In the genomic region with DNA sequence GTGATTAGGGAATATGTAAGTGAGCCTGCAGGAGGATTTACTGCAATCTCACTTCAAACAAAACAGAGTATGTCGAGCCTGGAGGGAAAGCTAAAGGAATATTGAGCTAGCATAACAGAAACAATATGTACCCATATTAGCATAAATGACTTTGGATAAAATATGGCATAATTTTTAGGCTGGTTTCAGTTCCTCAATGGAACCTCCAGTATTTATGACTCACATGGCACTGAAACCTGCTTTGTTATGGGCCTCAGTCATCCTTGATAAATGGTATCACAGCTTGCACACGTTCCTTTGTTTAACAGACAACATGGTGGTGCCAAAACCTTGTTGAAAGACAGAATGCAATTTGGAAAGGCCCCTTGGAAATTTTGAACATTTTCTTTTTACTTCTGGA, we compare ENCODE assay signal across 24 mouse cellular contexts.
"Had no signal": no experiment of that assay in that cellular context is flagged by ENCODE, and none has a peak within 500 bp of the region (broad histone marks: within the 10 kb centered on the region; RNA-seq: fewer than 3 reads in every experiment).

No protein-coding gene starts in this region.

- H3K4me1 ChIP-seq: heart, embryonic 10.5 days; heart, embryonic 12.5 days; hindbrain, embryonic 10.5 days; hindbrain, embryonic 12.5 days; intestine, embryonic 15.5 days; limb, embryonic 10.5 days; limb, embryonic 12.5 days had no signal

- H3K36me3 ChIP-seq: heart, embryonic 10.5 days; heart, embryonic 12.5 days; hindbrain, embryonic 10.5 days; hindbrain, embryonic 12.5 days; intestine, embryonic 15.5 days; limb, embryonic 10.5 days; limb, embryonic 12.5 days had no signal

- H3K27ac ChIP-seq: heart, embryonic 10.5 days; hindbrain, embryonic 10.5 days; hindbrain, embryonic 12.5 days; hindbrain, embryonic 14.5 days; intestine, embryonic 15.5 days; layer of hippocampus, adult 2 months; left cerebral cortex, adult 2 months; limb, embryonic 10.5 days; limb, embryonic 12.5 days had no signal

- H3K9me3 ChIP-seq: heart, embryonic 10.5 days; heart, embryonic 12.5 days; hindbrain, embryonic 10.5 days; hindbrain, embryonic 12.5 days; intestine, embryonic 15.5 days; limb, embryonic 10.5 days; limb, embryonic 12.5 days had no signal

- H3K9ac ChIP-seq: heart, embryonic 12.5 days; hindbrain, embryonic 12.5 days; hindbrain, embryonic 14.5 days; intestine, embryonic 15.5 days; limb, embryonic 12.5 days had no signal

- H3K27me3 ChIP-seq: heart, embryonic 12.5 days; hindbrain, embryonic 12.5 days; intestine, embryonic 15.5 days; limb, embryonic 12.5 days had no signal

- H3K4me3 ChIP-seq: heart, embryonic 10.5 days; heart, embryonic 12.5 days; hindbrain, embryonic 10.5 days; hindbrain, embryonic 12.5 days; intestine, embryonic 15.5 days; layer of hippocampus, adult 2 months; left cerebral cortex, adult 2 months; limb, embryonic 10.5 days; limb, embryonic 12.5 days had no signal

- H3K4me2 ChIP-seq: heart, embryonic 12.5 days; hindbrain, embryonic 12.5 days; hindbrain, embryonic 14.5 days; intestine, embryonic 15.5 days; limb, embryonic 12.5 days had no signal

- DNase-seq: gastrocnemius, postnatal 14 days; gastrocnemius, postnatal 36 days; heart, adult 18-20 months; heart, postnatal 10 days; heart, postnatal 4 days; kidney, adult 18-20 months; kidney, adult 8-10 months; kidney, postnatal 10 days; kidney, postnatal 25 days; kidney, postnatal 4 days; liver had no signal

- ATAC-seq: hindbrain, embryonic 16.5 days; inflammation-experienced regulatory T-cells, adult 6 months; intestine, embryonic 15.5 days; intestine, postnatal 0 days had no signal
